ENCODE assay signal across 9 mouse cellular contexts in genomic region chr6:85188256-85189110, GRCm38 (mm10). TPM values are rescaled to one million over a fixed set of nuclear protein-coding genes. Genes with fewer than 3 reads are reported as not detected.
DNase-seq lines count a peak whose midpoint lies in the region; ATAC-seq and TF ChIP-seq lines count a peak whose summit lies in the region.
"Had no signal": no experiment of that assay in that cellular context is flagged by ENCODE, and none has a peak within 500 bp of the region (broad histone marks: within the 10 kb centered on the region; RNA-seq: fewer than 3 reads in every experiment).

No protein-coding gene starts in this region.

- H3K4me1 ChIP-seq in heart, embryonic 13.5 days, result peaks cover 39% of the 10 kb centered on the region
- H3K4me1 ChIP-seq in forebrain, embryonic 12.5 days, result peaks cover 51% of the 10 kb centered on the region
- peaks cover 23% of the 10 kb centered on the region; the same call in 1 of the 2 replicates for H3K4me1 ChIP-seq in kidney, postnatal 0 days (replicated peaks; ENCODE audit: insufficient read depth, low read length)

- TF ChIP-seq CTCF in kidney, postnatal 0 days (IDR thresholded peaks at IDR 0.05; ENCODE audit: low read depth), result no peak

- no peaks in the 10 kb centered on the region for H3K36me3 ChIP-seq in heart, embryonic 13.5 days
- no peaks in the 10 kb centered on the region; the same call in 1 of the 2 replicates for H3K36me3 ChIP-seq in forebrain, embryonic 12.5 days (replicated peaks)
- no peaks in the 10 kb centered on the region for H3K36me3 ChIP-seq in kidney, postnatal 0 days (ENCODE audit: insufficient read depth, low read length)

- WGBS in heart, embryonic 13.5 days, result 1% methylated on average over 39 of the region's 39 CpGs
- 1% methylated on average over 39 of the region's 39 CpGs for WGBS in forebrain, embryonic 12.5 days
- WGBS in kidney, postnatal 0 days, result 1% methylated on average over 39 of the region's 39 CpGs

- H3K9me3 ChIP-seq in heart, embryonic 13.5 days, result no peaks in the 10 kb centered on the region
- no peaks in the 10 kb centered on the region for H3K9me3 ChIP-seq in forebrain, embryonic 12.5 days
- no peaks in the 10 kb centered on the region for H3K9me3 ChIP-seq in kidney, postnatal 0 days (replicated peaks; ENCODE audit: low read length)

- H3K4me3 ChIP-seq in heart, embryonic 13.5 days, result peak overlapping the region; percentile 51
- H3K4me3 ChIP-seq in forebrain, embryonic 12.5 days (replicated peaks), result peak overlapping the region; percentile 74
- H3K4me3 ChIP-seq in kidney, postnatal 0 days (replicated peaks; ENCODE audit: low read depth, low read length), result peak overlapping the region; percentile 38
- H3K4me3 ChIP-seq: megakaryocyte, embryonic 14.5 days had no signal

- no peak overlapping the region for H3K27ac ChIP-seq in heart, embryonic 13.5 days (replicated peaks)
- peak overlapping the region; percentile 93 for H3K27ac ChIP-seq in forebrain, embryonic 12.5 days
- peak overlapping the region; percentile 61; the same call in 1 of the 2 replicates for H3K27ac ChIP-seq in kidney, postnatal 0 days

- DNase-seq in heart, postnatal 4 days, result no peak
- DNase-seq in kidney, postnatal 0 days (ENCODE audit: low spot score), result peak; percentile 28
- peak; percentile 66 for DNase-seq in neural tube, embryonic 10.5 days (ENCODE audit: extremely low spot score, low spot score)
- DNase-seq in adrenal gland, postnatal 36 days, result no peak
- no peak for DNase-seq in ovary, postnatal 10 days (ENCODE audit: low spot score)
- DNase-seq in spleen, postnatal 14 days (ENCODE audit: low spot score in 2 of 2), result no peak

- peak overlapping the region; percentile 76 for H3K4me2 ChIP-seq in heart, embryonic 13.5 days
- H3K4me2 ChIP-seq in forebrain, embryonic 12.5 days, result peak overlapping the region; percentile 93
- H3K4me2 ChIP-seq in kidney, postnatal 0 days (ENCODE audit: low read length), result peak overlapping the region; percentile 55

- peaks cover 98% of the 10 kb centered on the region for H3K27me3 ChIP-seq in heart, embryonic 13.5 days (replicated peaks)
- H3K27me3 ChIP-seq in forebrain, embryonic 12.5 days, result peaks cover 91% of the 10 kb centered on the region
- peaks cover 74% of the 10 kb centered on the region for H3K27me3 ChIP-seq in kidney, postnatal 0 days (ENCODE audit: insufficient read depth, low read length)

- no peak overlapping the region for H3K9ac ChIP-seq in heart, embryonic 13.5 days
- peak overlapping the region; percentile 88 for H3K9ac ChIP-seq in forebrain, embryonic 12.5 days
- peak overlapping the region; percentile 38 for H3K9ac ChIP-seq in kidney, postnatal 0 days (ENCODE audit: low read depth, low read length)

- ATAC-seq in heart, embryonic 13.5 days (ENCODE audit: extremely low read depth, insufficient number of reproducible peaks, low FRiP score, low TSS enrichment), result no peak
- no peak for ATAC-seq in forebrain, embryonic 12.5 days (ENCODE audit: low FRiP score)
- no peak for ATAC-seq in kidney, postnatal 0 days (replicated peaks; ENCODE audit: low FRiP score, low read depth)

RNA-seq across cellular contexts. Expression of gene Emx1, which starts 1.2 kb away (rescaled TPM):
- polyA plus RNA-seq in heart, embryonic 13.5 days (2015; fragmentation: Nextera tagmentation; extraction: Ambion mirVana), result 0.11 TPM in 1 of 2 replicates, not detected in the other
- not detected for total RNA-seq in heart, postnatal 4 days (2021)
- polyA plus RNA-seq in forebrain, embryonic 12.5 days (2016; fragmentation: Nextera tagmentation; extraction: Ambion mirVana), result 71.6 and 89.0 TPM in 2 replicates
- polyA plus RNA-seq in kidney, postnatal 0 days (2015; fragmentation: Nextera tagmentation; extraction: Ambion mirVana), result 36.5 and 40.2 TPM in 2 replicates
- not detected for total RNA-seq in adrenal gland, postnatal 36 days (2021)

RNA-seq across cellular contexts. Expression of gene Spr, which starts 50.9 kb away (rescaled TPM):
- polyA plus RNA-seq in heart, embryonic 13.5 days (2015; fragmentation: Nextera tagmentation; extraction: Ambion mirVana), result 52.7 and 58.3 TPM in 2 replicates
- 10 to 100 TPM; 54.4 to 56.7 TPM for total RNA-seq in heart, postnatal 4 days (2021)
- polyA plus RNA-seq in forebrain, embryonic 12.5 days (2016; fragmentation: Nextera tagmentation; extraction: Ambion mirVana), result 28.9 and 31.7 TPM in 2 replicates
- polyA plus RNA-seq in kidney, postnatal 0 days (2015; fragmentation: Nextera tagmentation; extraction: Ambion mirVana), result 78.8 and 83.7 TPM in 2 replicates
- total RNA-seq in adrenal gland, postnatal 36 days (2021), result 10 to 100 TPM; 57.5 to 85.7 TPM

Comparison
In these comparisons a context has a peak if more than half of its experiments do, and no peak if none do; other contexts are left out.
1. DNase-seq: peak in kidney, postnatal 0 days (single experiment) and neural tube, embryonic 10.5 days (single experiment); none in heart, postnatal 4 days (single experiment), adrenal gland, postnatal 36 days (0 of 2), ovary, postnatal 10 days (single experiment) and spleen, postnatal 14 days (0 of 2).
2. RNA of gene Emx1, which starts 1.2 kb away (polyA plus RNA-seq): 71.6 to 89.0 TPM in forebrain, embryonic 12.5 days and 36.5 to 40.2 TPM in kidney, postnatal 0 days; 0.11 TPM in heart, embryonic 13.5 days; every median in the first group is over 10 times any median in the second.
3. Peak in every context shown above with its lines, with median percentiles within 50 percentile points of each other: H3K4me2 ChIP-seq and H3K4me3 ChIP-seq.